Comparison of ENCODE assay signal across 11 mouse cellular contexts in the genomic region with DNA sequence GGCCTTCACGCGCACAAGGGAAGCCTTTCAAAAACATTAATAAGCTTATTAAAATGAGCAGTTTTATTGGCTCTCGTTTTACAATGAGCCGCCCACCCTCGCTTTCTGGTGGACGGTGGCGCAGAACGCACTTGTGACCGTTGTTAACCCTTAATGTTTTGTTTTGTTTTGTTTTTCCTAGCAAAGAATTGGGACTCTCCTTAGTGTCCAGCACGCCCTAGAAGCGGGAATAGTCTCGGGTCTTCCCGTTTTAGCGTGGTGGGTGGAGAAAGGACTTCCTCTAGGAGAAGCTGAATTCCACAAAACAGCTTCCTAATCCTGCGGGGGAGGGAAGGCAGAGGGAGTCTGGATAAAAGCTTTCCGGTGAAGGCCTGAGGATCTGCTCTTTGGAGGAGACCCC. TPM values are rescaled to one million over a fixed set of nuclear protein-coding genes. Genes with fewer than 3 reads are reported as not detected.
DNase-seq lines count a peak whose midpoint lies in the region; ATAC-seq and TF ChIP-seq lines count a peak whose summit lies in the region.
"Had no signal": no experiment of that assay in that cellular context is flagged by ENCODE, and none has a peak within 500 bp of the region (broad histone marks: within the 10 kb centered on the region; RNA-seq: fewer than 3 reads in every experiment).

No protein-coding gene starts in this region.

- peak overlapping the region; percentile 30 for H3K4me3 ChIP-seq in heart, embryonic 15.5 days
- peak overlapping the region; percentile 32; the same call in 1 of the 2 replicates for H3K4me3 ChIP-seq in E14TG2a.4 (replicated peaks; ENCODE audit: low read length)
- H3K4me3 ChIP-seq in embryonic facial prominence, embryonic 13.5 days, result 0 out of 2 replicates have a peak overlapping the region, but pooled peaks have one; percentile 1
- H3K4me3 ChIP-seq in liver, embryonic 12.5 days, result no peak overlapping the region
- H3K4me3 ChIP-seq: liver, embryonic 15.5 days had no signal

- H3K4me1 ChIP-seq in heart, embryonic 15.5 days (replicated peaks), result peaks cover 7% of the 10 kb centered on the region
- H3K4me1 ChIP-seq in E14TG2a.4 (replicated peaks; ENCODE audit: low read depth, low read length), result peaks cover 23% of the 10 kb centered on the region
- H3K4me1 ChIP-seq in embryonic facial prominence, embryonic 13.5 days, result peaks cover 3% of the 10 kb centered on the region; the same call in 1 of the 2 replicates
- H3K4me1 ChIP-seq in liver, embryonic 12.5 days, result no peaks in the 10 kb centered on the region
- H3K4me1 ChIP-seq: liver, embryonic 15.5 days had no signal

- no peak overlapping the region for H3K9ac ChIP-seq in heart, embryonic 15.5 days
- no peak overlapping the region for H3K9ac ChIP-seq in embryonic facial prominence, embryonic 13.5 days
- H3K9ac ChIP-seq in liver, embryonic 12.5 days, result no peak overlapping the region
- H3K9ac ChIP-seq: liver, embryonic 15.5 days had no signal

- TF ChIP-seq CTCF in E14TG2a.4 (conservative IDR thresholded peaks at IDR 0.05; ENCODE audit: low read length), result no peak

- peak overlapping the region; percentile 43 for H3K4me2 ChIP-seq in heart, embryonic 15.5 days
- peak overlapping the region; percentile 9; the same call in 1 of the 2 replicates for H3K4me2 ChIP-seq in embryonic facial prominence, embryonic 13.5 days
- H3K4me2 ChIP-seq in liver, embryonic 12.5 days, result peak overlapping the region; percentile 22; the same call in 1 of the 2 replicates
- H3K4me2 ChIP-seq: liver, embryonic 15.5 days had no signal

- H3K36me3 ChIP-seq in heart, embryonic 15.5 days, result no peaks in the 10 kb centered on the region
- no peaks in the 10 kb centered on the region for H3K36me3 ChIP-seq in E14TG2a.4 (ENCODE audit: insufficient read depth, low read length)
- no peaks in the 10 kb centered on the region for H3K36me3 ChIP-seq in embryonic facial prominence, embryonic 13.5 days
- H3K36me3 ChIP-seq in liver, embryonic 12.5 days, result no peaks in the 10 kb centered on the region
- H3K36me3 ChIP-seq: liver, embryonic 15.5 days had no signal

- H3K27me3 ChIP-seq in heart, embryonic 15.5 days, result peaks cover 98% of the 10 kb centered on the region
- H3K27me3 ChIP-seq in E14TG2a.4 (ENCODE audit: insufficient read depth, low read length), result peaks cover 97% of the 10 kb centered on the region
- H3K27me3 ChIP-seq in embryonic facial prominence, embryonic 13.5 days, result peaks cover 97% of the 10 kb centered on the region
- H3K27me3 ChIP-seq in liver, embryonic 12.5 days (replicated peaks), result peaks cover 99% of the 10 kb centered on the region

- intact Hi-C loops in heart, postnatal 10 days (cut with DNase I), result no loop called here

- 2% methylated on average over 16 of the region's 16 CpGs for WGBS in heart, embryonic 15.5 days
- under 1% methylated on average over 16 of the region's 16 CpGs for WGBS in embryonic facial prominence, embryonic 13.5 days
- 3% methylated on average over 16 of the region's 16 CpGs for WGBS in liver, embryonic 12.5 days (ENCODE audit: insufficient replicate concordance)

- DNase-seq in heart, postnatal 10 days, result no peak
- DNase-seq in adrenal gland, adult 18-20 months (ENCODE audit: low spot score in 2 of 2), result no peak
- no peak for DNase-seq in frontal cortex, postnatal 36 days (ENCODE audit: low spot score in 2 of 2)
- DNase-seq in kidney, postnatal 14 days, result no peak

- no peaks in the 10 kb centered on the region for H3K9me3 ChIP-seq in heart, embryonic 15.5 days (replicated peaks)
- no peaks in the 10 kb centered on the region for H3K9me3 ChIP-seq in E14TG2a.4 (ENCODE audit: low read length)
- H3K9me3 ChIP-seq in embryonic facial prominence, embryonic 13.5 days, result no peaks in the 10 kb centered on the region
- no peaks in the 10 kb centered on the region for H3K9me3 ChIP-seq in liver, embryonic 12.5 days (replicated peaks)
- H3K9me3 ChIP-seq: liver, embryonic 15.5 days had no signal

- H3K27ac ChIP-seq in heart, embryonic 15.5 days, result no peak overlapping the region
- H3K27ac ChIP-seq in embryonic facial prominence, embryonic 13.5 days, result no peak overlapping the region
- no peak overlapping the region for H3K27ac ChIP-seq in liver, embryonic 12.5 days
- H3K27ac ChIP-seq: liver, embryonic 15.5 days had no signal

- ATAC-seq in heart, embryonic 15.5 days (replicated peaks; ENCODE audit: insufficient number of reproducible peaks, insufficient read depth, low FRiP score, low read depth), result no peak
- no peak for ATAC-seq in embryonic facial prominence, embryonic 13.5 days (ENCODE audit: insufficient number of reproducible peaks, insufficient read depth, low FRiP score, low TSS enrichment, low read depth)
- no peak for ATAC-seq in liver, embryonic 12.5 days

RNA-seq across cellular contexts. Expression of a gene that starts 9.5 kb away (rescaled TPM):
- 0.13 TPM in 1 of 2 replicates, not detected in the other for polyA plus RNA-seq in heart, embryonic 15.5 days (2015; fragmentation: Nextera tagmentation; extraction: Ambion mirVana)
- not detected for total RNA-seq in heart, postnatal 10 days (2021)
- 0.35 TPM in 1 of 2 replicates, not detected in the other for polyA plus RNA-seq in embryonic facial prominence, embryonic 13.5 days (2015; fragmentation: Nextera tagmentation; extraction: Ambion mirVana)
- polyA plus RNA-seq in liver, embryonic 12.5 days (2016; fragmentation: Nextera tagmentation; extraction: Ambion mirVana), result 0.07 and 0.43 TPM in 2 replicates
- total RNA-seq in adrenal gland, adult 18-20 months (2021), result under 1 TPM in 1 of 2 experiments, not detected in 1; 0.17 TPM
- total RNA-seq: layer of hippocampus, adult 8-10 months had no signal
- polyA plus RNA-seq: liver, embryonic 15.5 days; neural tube, embryonic 14.5 days had no signal

RNA-seq across cellular contexts. Expression of a gene that starts 46.9 kb away (rescaled TPM):
- polyA plus RNA-seq in heart, embryonic 15.5 days (2015; fragmentation: Nextera tagmentation; extraction: Ambion mirVana), result 43.7 and 44.1 TPM in 2 replicates
- 10 to 100 TPM; 56.4 to 59.5 TPM for total RNA-seq in heart, postnatal 10 days (2021)
- polyA plus RNA-seq in embryonic facial prominence, embryonic 13.5 days (2015; fragmentation: Nextera tagmentation; extraction: Ambion mirVana), result 74.9 and 79.1 TPM in 2 replicates
- 30.2 and 31.4 TPM in 2 replicates for polyA plus RNA-seq in liver, embryonic 12.5 days (2016; fragmentation: Nextera tagmentation; extraction: Ambion mirVana)
- total RNA-seq in adrenal gland, adult 18-20 months (2021), result 10 to 100 TPM; 50.6 to 53.8 TPM
